Mouse (Mus musculus) left cerebral cortex, adult 8-10 months (tissue): ENCODE results near the gene Epn2. TPM values are rescaled to one million over a fixed set of nuclear protein-coding genes. Genes with fewer than 3 reads are reported as not detected.
"Not testable (repeated sequence)": the region's sequence is repeated elsewhere in the genome, so short reads cannot be mapped to it uniquely, and the experiment has no call there.

Experiments used
- DNase-seq, 2 experiments: peaks; one replicate each; pipeline ENCODE4 v3.0.0; 2022; ENCODE audit warnings: low spot score in 2 of 2
- total RNA-seq, 4 experiments: library from RNA; stranded (reverse); gene quantifications; 2 replicates each; pipeline ENCODE4 v1.2.4; 2022

Gene Epn2
- total RNA-seq, 4 experiments from 2014 or later = 101 to 118 (median 107) TPM

GRCm38 (mm10) chr11:61592061-61592460, 12.6 kb upstream of the Epn2 start:
- DNase-seq = no peak

GRCm38 (mm10) chr11:61590516-61591213, 11.2 kb upstream of the Epn2 start:
- no peak for DNase-seq

GRCm38 (mm10) chr11:61585421-61585820, 5.9 kb upstream of the Epn2 start:
- DNase-seq = no peak

GRCm38 (mm10) chr11:61584830-61585229, 5.3 kb upstream of the Epn2 start:
- no peak for DNase-seq

- no peak for DNase-seq
These were observed 4.6 kb upstream of the Epn2 start for GRCm38 (mm10) chr11:61584096-61584495.

- DNase-seq = not testable (repeated sequence)
These were observed 3.3 kb upstream of the Epn2 start for GRCm38 (mm10) chr11:61582808-61583207.

GRCm38 (mm10) chr11:61579878-61580381, 443 bp upstream of the Epn2 start:
- no peak for DNase-seq

GRCm38 (mm10) chr11:61578541-61578982, 925 bp downstream of the Epn2 start:
- DNase-seq = no peak

GRCm38 (mm10) chr11:61577991-61578390, 1.5 kb downstream of the Epn2 start:
- no peak for DNase-seq

- DNase-seq = no peak
These were observed 2.1 kb downstream of the Epn2 start for GRCm38 (mm10) chr11:61577349-61577748.

- DNase-seq = no peak
These were observed 6.2 kb downstream of the Epn2 start for GRCm38 (mm10) chr11:61573266-61573665.

- no peak for DNase-seq
These were observed 8.3 kb downstream of the Epn2 start for GRCm38 (mm10) chr11:61571225-61571624.

GRCm38 (mm10) chr11:61569671-61570070, 9.8 kb downstream of the Epn2 start:
- no peak for DNase-seq

- DNase-seq = no peak
These were observed 14.9 kb downstream of the Epn2 start for GRCm38 (mm10) chr11:61564566-61564965.

- no peak for DNase-seq
These were observed 15.5 kb downstream of the Epn2 start for GRCm38 (mm10) chr11:61563939-61564338.

GRCm38 (mm10) chr11:61562421-61562820, 17.1 kb downstream of the Epn2 start:
- no peak for DNase-seq

- no peak for DNase-seq
These were observed 19.9 kb downstream of the Epn2 start for GRCm38 (mm10) chr11:61559572-61559971.

- DNase-seq = no peak
These were observed 26.3 kb downstream of the Epn2 start for GRCm38 (mm10) chr11:61553015-61553754.

- DNase-seq = no peak
These were observed 28.9 kb downstream of the Epn2 start for GRCm38 (mm10) chr11:61550631-61551030.

GRCm38 (mm10) chr11:61547710-61548109, 31.8 kb downstream of the Epn2 start:
- DNase-seq = no peak

GRCm38 (mm10) chr11:61546452-61546851, 33.0 kb downstream of the Epn2 start:
- DNase-seq = no peak

- DNase-seq = no peak
These were observed 33.9 kb downstream of the Epn2 start for GRCm38 (mm10) chr11:61545586-61545985.

- no peak for DNase-seq
These were observed 38.4 kb downstream of the Epn2 start for GRCm38 (mm10) chr11:61541106-61541505.
